Mouse (Mus musculus): ENCODE data around the gene Ncan. TPM values are rescaled to one million over a fixed set of nuclear protein-coding genes. Genes with fewer than 3 reads are reported as not detected.
"Not testable (repeated sequence)": the region's sequence is repeated elsewhere in the genome, so short reads cannot be mapped to it uniquely, and the experiment has no call there.

Ncan gene
- polyA plus RNA-seq, 1 experiment from 2014 or later: 0.29 TPM

- H3K4me1 ChIP-seq; H3K4me3 ChIP-seq; H3K27ac ChIP-seq; DNase-seq (ENCODE audit: low spot score); H3K9me3 ChIP-seq; H3K27me3 ChIP-seq (ENCODE audit: insufficient read depth, poor library complexity, severe bottlenecking): not testable (repeated sequence)
- WGBS: 88% methylated on average over 5 of the region's 5 CpGs
- peaks cover 70% of the 10 kb centered on the region for H3K36me3 ChIP-seq
Measured at GRCm38 (mm10) chr8:70050434-70050833, 70.2 kb downstream of the Ncan start.

GRCm38 (mm10) chr8:70049662-70050061 lies 71.0 kb downstream of the Ncan start:
- Histone ChIP-seq H3K36me3 (peaks cover 63% of the 10 kb centered on the region), H3K27me3 (ENCODE audit: insufficient read depth, poor library complexity, severe bottlenecking) (no peaks in the 10 kb centered on the region), H3K27ac (no peak overlapping the region), H3K4me1 (no peaks in the 10 kb centered on the region; the same call in 1 of the 2 replicates), H3K4me3 (no peak overlapping the region), H3K9me3 (no peaks in the 10 kb centered on the region)
- no peak for DNase-seq (ENCODE audit: low spot score)

GRCm38 (mm10) chr8:70043996-70044395 lies 76.7 kb downstream of the Ncan start:
- Histone ChIP-seq H3K27ac (no peak overlapping the region), H3K4me3 (peak overlapping the region; percentile 97), H3K4me1 (peaks cover 29% of the 10 kb centered on the region), H3K36me3 (peaks cover 14% of the 10 kb centered on the region), H3K9me3 (no peaks in the 10 kb centered on the region), H3K27me3 (ENCODE audit: insufficient read depth, poor library complexity, severe bottlenecking) (no peaks in the 10 kb centered on the region)
- DNase-seq (ENCODE audit: low spot score): no peak
- 84% methylated on average over 5 of the region's 5 CpGs for WGBS

Small RNA genes within 50 kb of the gene (microRNA-seq; reads per million reads assigned to microRNA genes)
- gene Mir7066: not detected

Other genes with a start within 250 kb of the Ncan start
- 0.48 and 0.63 TPM in 2 replicates for gene Cilp2, start 233.2 kb downstream of the Ncan start, polyA plus RNA-seq (2016; fragmentation: Nextera tagmentation; extraction: Ambion mirVana)
- gene Tssk6, start 218.7 kb downstream of the Ncan start, polyA plus RNA-seq (2016; fragmentation: Nextera tagmentation; extraction: Ambion mirVana): 2.7 and 2.9 TPM in 2 replicates
- gene Ndufa13, start 218.3 kb downstream of the Ncan start, polyA plus RNA-seq (2016; fragmentation: Nextera tagmentation; extraction: Ambion mirVana): 217 and 256 TPM in 2 replicates
- gene Yjefn3, start 218.2 kb downstream of the Ncan start, polyA plus RNA-seq (2016; fragmentation: Nextera tagmentation; extraction: Ambion mirVana): 6.7 and 8.7 TPM in 2 replicates
- gene Gatad2a, start 124.5 kb downstream of the Ncan start, polyA plus RNA-seq (2016; fragmentation: Nextera tagmentation; extraction: Ambion mirVana): 47.5 and 49.0 TPM in 2 replicates
- gene Mau2, start 78.1 kb downstream of the Ncan start, polyA plus RNA-seq (2016; fragmentation: Nextera tagmentation; extraction: Ambion mirVana): 46.5 and 49.9 TPM in 2 replicates
- gene Sugp1, start 78.1 kb downstream of the Ncan start, polyA plus RNA-seq (2016; fragmentation: Nextera tagmentation; extraction: Ambion mirVana): 41.1 and 45.0 TPM in 2 replicates
- 0.94 and 1.3 TPM in 2 replicates for gene Tm6sf2, start 47.9 kb downstream of the Ncan start, polyA plus RNA-seq (2016; fragmentation: Nextera tagmentation; extraction: Ambion mirVana)
- gene Hapln4, start 37.4 kb downstream of the Ncan start, polyA plus RNA-seq (2016; fragmentation: Nextera tagmentation; extraction: Ambion mirVana): 0.30 and 0.62 TPM in 2 replicates
- 35.4 and 39.6 TPM in 2 replicates for gene Nr2c2ap, start 10.5 kb upstream of the Ncan start, polyA plus RNA-seq (2016; fragmentation: Nextera tagmentation; extraction: Ambion mirVana)
- gene Rfxank, start 18.3 kb upstream of the Ncan start, polyA plus RNA-seq (2016; fragmentation: Nextera tagmentation; extraction: Ambion mirVana): 16.5 and 18.3 TPM in 2 replicates
- gene Borcs8, start 18.6 kb upstream of the Ncan start, polyA plus RNA-seq (2016; fragmentation: Nextera tagmentation; extraction: Ambion mirVana): 39.6 and 43.9 TPM in 2 replicates
- gene Mef2b, start 18.8 kb upstream of the Ncan start, polyA plus RNA-seq (2016; fragmentation: Nextera tagmentation; extraction: Ambion mirVana): 0.23 and 0.53 TPM in 2 replicates
- gene Tmem161a, start 51.5 kb upstream of the Ncan start, polyA plus RNA-seq (2016; fragmentation: Nextera tagmentation; extraction: Ambion mirVana): 93.9 and 123 TPM in 2 replicates
- gene Slc25a42, start 91.4 kb upstream of the Ncan start, polyA plus RNA-seq (2016; fragmentation: Nextera tagmentation; extraction: Ambion mirVana): 5.8 and 9.5 TPM in 2 replicates
- gene Sugp2, start 113.4 kb upstream of the Ncan start, polyA plus RNA-seq (2016; fragmentation: Nextera tagmentation; extraction: Ambion mirVana): 34.7 and 34.8 TPM in 2 replicates
- gene Armc6, start 113.6 kb upstream of the Ncan start, polyA plus RNA-seq (2016; fragmentation: Nextera tagmentation; extraction: Ambion mirVana): 29.5 and 31.6 TPM in 2 replicates
- gene Homer3, start 162.0 kb upstream of the Ncan start, polyA plus RNA-seq (2016; fragmentation: Nextera tagmentation; extraction: Ambion mirVana): 42.7 and 80.5 TPM in 2 replicates
- 40.5 and 47.5 TPM in 2 replicates for gene Ddx49, start 181.6 kb upstream of the Ncan start, polyA plus RNA-seq (2016; fragmentation: Nextera tagmentation; extraction: Ambion mirVana)
- gene Cope, start 181.6 kb upstream of the Ncan start, polyA plus RNA-seq (2016; fragmentation: Nextera tagmentation; extraction: Ambion mirVana): 379 and 398 TPM in 2 replicates
- 1.4 TPM in 2 replicates for gene Cers1, start 194.9 kb upstream of the Ncan start, polyA plus RNA-seq (2016; fragmentation: Nextera tagmentation; extraction: Ambion mirVana)
- 1.9 and 4.2 TPM in 2 replicates for gene Gdf1, start 208.9 kb upstream of the Ncan start, polyA plus RNA-seq (2016; fragmentation: Nextera tagmentation; extraction: Ambion mirVana)
- 14.5 and 19.8 TPM in 2 replicates for gene Upf1, start 232.4 kb upstream of the Ncan start, polyA plus RNA-seq (2016; fragmentation: Nextera tagmentation; extraction: Ambion mirVana)

Measured in heart, embryonic 10.5 days (tissue).